Mouse (Mus musculus) limb, embryonic 15.5 days (tissue): Measurements from ENCODE around the gene Lgr5. TPM values are rescaled to one million over a fixed set of nuclear protein-coding genes. Genes with fewer than 3 reads are reported as not detected.

ENCODE experiments used
- ATAC-seq: fragments of 200-750 bp; cut with Nextera tagmentation; 2 replicates; pipeline ENCODE4 v1.8.0; 2017; ENCODE audit warnings: low read depth, moderate TSS enrichment; ENCODE audit not compliant: insufficient number of reproducible peaks, low FRiP score, low TSS enrichment
- H3K27ac ChIP-seq: fragments of 300-500 bp; sonication (generic); 2 replicates; pipeline ENCODE4 v1.5.1; 2015; ENCODE audit warnings: moderate library complexity, mild to moderate bottlenecking, inconsistent platforms
- H3K27me3 ChIP-seq: fragments of 300-500 bp; sonication (generic); 2 replicates; pipeline ENCODE4 v1.6.1; 2015; ENCODE audit warnings: inconsistent platforms
- H3K36me3 ChIP-seq: fragments of 300-500 bp; sonication (generic); 2 replicates; pipeline ENCODE4 v1.6.1; 2015; ENCODE audit warnings: inconsistent platforms
- H3K4me1 ChIP-seq: fragments of 300-500 bp; sonication (generic); 2 replicates; pipeline ENCODE4 v1.6.1; 2015; ENCODE audit warnings: inconsistent platforms
- H3K4me2 ChIP-seq: fragments of 300-500 bp; sonication (generic); 2 replicates; pipeline ENCODE4 v1.6.1; 2015; ENCODE audit warnings: mild to moderate bottlenecking, inconsistent platforms
- H3K4me3 ChIP-seq: fragments of 300-500 bp; sonication (generic); 2 replicates; pipeline ENCODE4 v1.5.1; 2015; ENCODE audit warnings: mild to moderate bottlenecking, inconsistent platforms
- H3K9ac ChIP-seq: fragments of 300-500 bp; sonication (generic); 2 replicates; pipeline ENCODE4 v1.6.1; 2015; ENCODE audit warnings: inconsistent platforms
- H3K9me3 ChIP-seq: fragments of 300-500 bp; sonication (generic); 2 replicates; pipeline ENCODE4 v1.6.1; 2016; ENCODE audit warnings: inconsistent platforms
- WGBS: fragments of 180-500 bp; shearing (Covaris S2); methylation state at CpG from one replicate; pipeline ENCODE4 v1.1.7; 2015; 5-methylcytosine and 5-hydroxymethylcytosine counted together
- polyA plus RNA-seq: library from polyadenylated mRNA; unstranded; fragments of >200 nt; fragmentation: Nextera tagmentation; extraction: Ambion mirVana; gene quantifications from 2 replicates; pipeline ENCODE4 v1.2.1, GENCODE M21; 2015

The Lgr5 gene
- polyA plus RNA-seq, 1 experiment from 2014 or later = 11.8 TPM

- no peaks in the 10 kb centered on the region for H3K36me3 ChIP-seq
- no peak overlapping the region for H3K4me2 ChIP-seq
- no peaks in the 10 kb centered on the region for H3K27me3 ChIP-seq
- ATAC-seq = no peak
- H3K4me1 ChIP-seq = no peaks in the 10 kb centered on the region
- H3K27ac ChIP-seq = no peak overlapping the region
- no peak overlapping the region for H3K9ac ChIP-seq
- 74% methylated on average over 2 of the region's 2 CpGs for WGBS
- H3K9me3 ChIP-seq = no peaks in the 10 kb centered on the region
- no peak overlapping the region for H3K4me3 ChIP-seq
Observed at GRCm38 (mm10) chr10:115485602-115486001, 102.0 kb downstream of the Lgr5 start.

GRCm38 (mm10) chr10:115484660-115485059, 102.9 kb downstream of the Lgr5 start:
- no peak for ATAC-seq
- H3K4me3 ChIP-seq = no peak overlapping the region
- no peaks in the 10 kb centered on the region for H3K36me3 ChIP-seq
- WGBS = 72% methylated on average over 3 of the region's 3 CpGs
- H3K27me3 ChIP-seq = peaks cover 4% of the 10 kb centered on the region; the same call in 1 of the 2 replicates
- H3K9ac ChIP-seq = no peak overlapping the region
- H3K4me1 ChIP-seq = 0 out of 2 replicates have a peak, but pooled peaks cover 3% of the 10 kb centered on the region
- no peak overlapping the region for H3K4me2 ChIP-seq
- H3K27ac ChIP-seq = no peak overlapping the region
- H3K9me3 ChIP-seq = no peaks in the 10 kb centered on the region

GRCm38 (mm10) chr10:115478441-115479141, 109.0 kb downstream of the Lgr5 start:
- peak overlapping the region; percentile 32 for H3K4me2 ChIP-seq
- no peaks in the 10 kb centered on the region for H3K9me3 ChIP-seq
- peaks cover 9% of the 10 kb centered on the region; the same call in 1 of the 2 replicates for H3K4me1 ChIP-seq
- peaks cover 4% of the 10 kb centered on the region; the same call in 1 of the 2 replicates for H3K27me3 ChIP-seq
- 10% methylated on average over 20 of the region's 20 CpGs for WGBS
- no peak for ATAC-seq
- no peaks in the 10 kb centered on the region for H3K36me3 ChIP-seq
- H3K4me3 ChIP-seq = peak overlapping the region; percentile 7
- no peak overlapping the region for H3K27ac ChIP-seq
- H3K9ac ChIP-seq = no peak overlapping the region

GRCm38 (mm10) chr10:115476506-115476905, 111.1 kb downstream of the Lgr5 start:
- ATAC-seq = no peak
- Histone ChIP-seq H3K4me3 (no peak overlapping the region), H3K9me3 (no peaks in the 10 kb centered on the region), H3K9ac (no peak overlapping the region), H3K4me2 (no peak overlapping the region), H3K36me3 (no peaks in the 10 kb centered on the region), H3K27me3 (peaks cover 4% of the 10 kb centered on the region; the same call in 1 of the 2 replicates), H3K4me1 (peaks cover 9% of the 10 kb centered on the region; the same call in 1 of the 2 replicates), H3K27ac (no peak overlapping the region)
- 92% methylated on average over 9 of the region's 9 CpGs for WGBS

GRCm38 (mm10) chr10:115475000-115475550, 112.5 kb downstream of the Lgr5 start:
- Histone ChIP-seq H3K4me3 (no peak overlapping the region), H3K27me3 (peaks cover 2% of the 10 kb centered on the region; the same call in 1 of the 2 replicates), H3K9me3 (no peaks in the 10 kb centered on the region), H3K27ac (no peak overlapping the region), H3K36me3 (no peaks in the 10 kb centered on the region), H3K9ac (no peak overlapping the region), H3K4me2 (no peak overlapping the region), H3K4me1 (peaks cover 9% of the 10 kb centered on the region; the same call in 1 of the 2 replicates)
- no peak for ATAC-seq
- WGBS = 72% methylated on average over 7 of the region's 7 CpGs

- no peaks in the 10 kb centered on the region for H3K27me3 ChIP-seq
- no peak overlapping the region for H3K4me2 ChIP-seq
- H3K36me3 ChIP-seq = no peaks in the 10 kb centered on the region
- peaks cover 3% of the 10 kb centered on the region; the same call in 1 of the 2 replicates for H3K4me1 ChIP-seq
- 75% methylated on average over 6 of the region's 6 CpGs for WGBS
- ATAC-seq = no peak
- H3K27ac ChIP-seq = no peak overlapping the region
- H3K9me3 ChIP-seq = no peaks in the 10 kb centered on the region
- no peak overlapping the region for H3K9ac ChIP-seq
- H3K4me3 ChIP-seq = no peak overlapping the region
Observed at GRCm38 (mm10) chr10:115473213-115473961, 114.2 kb downstream of the Lgr5 start.

- WGBS = 21% methylated on average over 17 of the region's 17 CpGs
- no peak for ATAC-seq
- H3K9ac ChIP-seq = no peak overlapping the region
Observed at GRCm38 (mm10) chr10:115470621-115471334, 116.8 kb downstream of the Lgr5 start.

GRCm38 (mm10) chr10:115469040-115469439, 118.5 kb downstream of the Lgr5 start:
- Histone ChIP-seq H3K27ac (no peak overlapping the region), H3K9me3 (no peaks in the 10 kb centered on the region), H3K4me1 (no peaks in the 10 kb centered on the region), H3K4me3 (no peak overlapping the region), H3K27me3 (no peaks in the 10 kb centered on the region), H3K36me3 (no peaks in the 10 kb centered on the region), H3K9ac (no peak overlapping the region), H3K4me2 (no peak overlapping the region)
- no peak for ATAC-seq
- WGBS = 31% methylated on average over 7 of the region's 7 CpGs

More at GRCm38 (mm10) chr10:115470621-115471334, 116.8 kb downstream of the Lgr5 start:
- Histone ChIP-seq H3K4me3 (peak overlapping the region; percentile 34), H3K9me3 (no peaks in the 10 kb centered on the region), H3K4me2 (peak overlapping the region; percentile 35), H3K36me3 (no peaks in the 10 kb centered on the region), H3K27ac (no peak overlapping the region), H3K4me1 (no peaks in the 10 kb centered on the region), H3K27me3 (no peaks in the 10 kb centered on the region)

- H3K27ac ChIP-seq = no peak overlapping the region
- no peaks in the 10 kb centered on the region for H3K4me1 ChIP-seq
- H3K4me3 ChIP-seq = no peak overlapping the region
- no peaks in the 10 kb centered on the region for H3K27me3 ChIP-seq
- H3K36me3 ChIP-seq = no peaks in the 10 kb centered on the region
- no peaks in the 10 kb centered on the region for H3K9me3 ChIP-seq
- H3K4me2 ChIP-seq = no peak overlapping the region
- 54% methylated on average over 7 of the region's 7 CpGs for WGBS
- H3K9ac ChIP-seq = no peak overlapping the region
- no peak for ATAC-seq
Observed at GRCm38 (mm10) chr10:115468632-115469031, 118.9 kb downstream of the Lgr5 start.

GRCm38 (mm10) chr10:115467985-115468384, 119.6 kb downstream of the Lgr5 start:
- ATAC-seq = no peak
- 88% methylated on average over 8 of the region's 8 CpGs for WGBS
- no peaks in the 10 kb centered on the region for H3K27me3 ChIP-seq

GRCm38 (mm10) chr10:115465778-115466177, 121.8 kb downstream of the Lgr5 start:
- Histone ChIP-seq H3K9me3 (no peaks in the 10 kb centered on the region), H3K27me3 (no peaks in the 10 kb centered on the region), H3K4me2 (no peak overlapping the region), H3K36me3 (no peaks in the 10 kb centered on the region), H3K4me3 (no peak overlapping the region), H3K27ac (no peak overlapping the region), H3K9ac (no peak overlapping the region), H3K4me1 (no peaks in the 10 kb centered on the region)
- no peak for ATAC-seq
- 60% methylated on average over 6 of the region's 6 CpGs for WGBS

More at GRCm38 (mm10) chr10:115467985-115468384, 119.6 kb downstream of the Lgr5 start:
- Histone ChIP-seq H3K4me3 (no peak overlapping the region), H3K36me3 (no peaks in the 10 kb centered on the region), H3K27ac (no peak overlapping the region), H3K9me3 (no peaks in the 10 kb centered on the region), H3K4me2 (no peak overlapping the region), H3K9ac (no peak overlapping the region), H3K4me1 (no peaks in the 10 kb centered on the region)
